Mouse (Mus musculus) olfactory bulb, adult 2 months (tissue): Measurements from ENCODE around the gene Baz1a.

Experiments used
- CTCF ChIP-seq: fragments of 200-500 bp; IDR thresholded peaks from 2 replicates; pipeline ENCODE4 v1.5.1; 2012; ENCODE audit warnings: low read depth, mild to moderate bottlenecking, low read length, moderate library complexity; ENCODE audit not compliant: insufficient read depth
- POLR2A ChIP-seq: fragments of 200-500 bp; IDR thresholded peaks from 2 replicates; pipeline ENCODE4 v1.6.1; 2012; ENCODE audit warnings: mild to moderate bottlenecking, low read depth, low read length, moderate library complexity; ENCODE audit not compliant: insufficient read depth

GRCm38 (mm10) chr12:54910387-54910786 lies 103.8 kb downstream of the Baz1a start:
- TF ChIP-seq CTCF: no peak
- no peak for TF ChIP-seq POLR2A
